Mouse (Mus musculus) neural tube, embryonic 10.5 days (tissue): Measurements from ENCODE around the gene Gpr176.
"Not testable (repeated sequence)": the region's sequence is repeated elsewhere in the genome, so short reads cannot be mapped to it uniquely, and the experiment has no call there.

Experiments
- DNase-seq: peaks from one replicate; pipeline ENCODE4 v3.0.0-alpha.2; 2017; ENCODE audit warnings: low spot score; ENCODE audit errors: extremely low spot score

Gpr176 gene

GRCm38 (mm10) chr2:118301656-118302055, 71.6 kb downstream of the Gpr176 start:
- no peak for DNase-seq

GRCm38 (mm10) chr2:118301041-118301545, 72.1 kb downstream of the Gpr176 start:
- no peak for DNase-seq

DNA sequence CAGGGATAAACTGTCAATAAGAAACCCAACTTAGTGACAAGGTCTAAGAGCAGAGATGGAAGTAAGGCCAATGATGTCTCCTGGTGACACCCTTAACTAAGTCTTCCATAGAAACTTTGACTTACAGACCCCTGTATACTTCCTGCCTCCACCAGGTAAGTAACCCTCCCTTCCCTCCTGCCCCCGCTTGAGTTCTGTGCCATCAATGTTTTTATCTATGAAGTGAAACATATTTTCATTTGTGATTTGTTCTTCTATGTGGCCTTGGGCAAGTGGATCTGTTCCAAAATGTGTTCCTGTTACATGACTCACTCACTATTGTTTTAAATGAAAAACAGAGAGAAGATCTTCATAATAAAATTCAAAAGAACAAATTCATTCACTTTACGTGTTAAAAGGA, 73.2 kb downstream of the Gpr176 start:
- no peak for DNase-seq

- DNase-seq, result no peak
Observed at GRCm38 (mm10) chr2:118298601-118299000, 74.6 kb downstream of the Gpr176 start.

DNA sequence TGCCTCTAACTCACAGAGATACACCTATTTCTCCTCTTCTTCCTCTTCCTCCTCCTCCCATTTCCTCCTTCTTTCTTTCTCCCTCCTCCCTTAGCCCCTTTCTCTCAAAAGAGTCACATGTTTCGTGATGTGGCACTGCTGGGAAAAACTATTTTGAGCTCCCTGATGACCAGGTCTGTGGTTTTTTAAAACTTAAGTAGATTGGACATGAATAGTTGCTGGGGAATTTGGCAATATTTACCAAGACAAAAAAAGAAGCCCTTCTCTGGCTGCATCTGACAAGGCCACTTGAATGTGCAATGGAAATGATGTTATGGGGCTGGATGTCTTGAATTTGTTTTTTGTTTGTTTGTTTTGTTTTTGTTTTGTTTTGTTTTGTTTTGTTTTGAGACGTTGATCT, 75.3 kb downstream of the Gpr176 start:
- no peak for DNase-seq

DNA sequence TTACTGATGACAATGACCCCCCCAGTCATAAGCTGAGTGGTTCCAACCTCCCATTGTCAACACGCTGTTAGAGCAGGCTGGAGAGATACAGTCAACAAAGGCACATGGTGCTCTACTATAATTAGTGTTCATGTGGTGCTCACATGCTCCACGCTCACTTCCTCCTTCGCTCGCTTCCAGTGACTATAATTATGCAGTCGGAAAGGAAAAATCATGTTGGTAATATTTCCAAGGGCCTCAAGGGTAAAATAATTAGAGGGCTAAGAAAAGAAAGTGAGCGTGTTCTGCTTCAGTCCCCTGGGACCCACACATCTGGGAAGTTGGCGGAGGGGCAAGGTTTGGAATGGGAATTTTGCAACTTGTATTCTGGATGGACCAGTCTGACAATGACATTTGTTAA, 77.7 kb downstream of the Gpr176 start:
- DNase-seq, result no peak

DNA sequence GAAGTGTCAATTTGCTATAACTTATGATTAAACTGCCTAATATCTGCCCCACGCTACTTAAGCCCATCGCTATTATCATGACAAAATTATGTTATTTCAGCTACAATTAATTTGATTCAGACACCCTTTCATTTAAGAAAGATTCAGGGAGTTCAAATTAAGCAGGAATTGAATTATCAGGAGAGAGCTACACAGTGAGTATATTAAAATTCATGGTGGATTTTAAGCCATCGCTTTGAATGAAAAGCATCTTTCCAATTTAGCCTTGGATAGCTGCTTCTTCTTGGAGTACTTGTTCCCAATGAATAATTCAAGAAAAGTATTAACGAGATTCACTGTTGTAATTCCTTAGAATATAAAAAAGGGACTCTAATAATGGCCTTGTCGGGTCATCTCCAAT, 79.6 kb downstream of the Gpr176 start:
- no peak for DNase-seq

DNA sequence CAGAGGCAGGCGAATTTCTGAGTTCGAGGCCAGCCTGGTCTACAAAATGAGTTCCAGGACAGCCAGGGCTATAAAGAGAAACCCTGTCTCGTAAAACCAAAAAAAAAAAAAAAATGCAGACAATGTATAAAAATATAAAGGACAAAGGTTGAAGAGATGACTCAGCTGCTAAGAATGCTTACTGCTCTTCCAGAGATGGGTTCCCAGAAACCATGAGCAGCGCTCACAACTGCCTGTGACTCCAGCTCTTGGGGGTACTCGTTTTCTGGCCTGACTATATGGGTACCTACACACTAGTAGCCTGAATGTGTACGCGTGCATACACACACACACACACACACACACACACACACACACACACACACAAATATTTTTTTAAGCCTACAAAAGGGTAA, 84.2 kb downstream of the Gpr176 start:
- DNase-seq, result not testable (repeated sequence)

GRCm38 (mm10) chr2:118288326-118289065, 84.7 kb downstream of the Gpr176 start:
- no peak for DNase-seq

- DNase-seq, result no peak
Observed at GRCm38 (mm10) chr2:118287678-118288077, 85.5 kb downstream of the Gpr176 start.

DNA sequence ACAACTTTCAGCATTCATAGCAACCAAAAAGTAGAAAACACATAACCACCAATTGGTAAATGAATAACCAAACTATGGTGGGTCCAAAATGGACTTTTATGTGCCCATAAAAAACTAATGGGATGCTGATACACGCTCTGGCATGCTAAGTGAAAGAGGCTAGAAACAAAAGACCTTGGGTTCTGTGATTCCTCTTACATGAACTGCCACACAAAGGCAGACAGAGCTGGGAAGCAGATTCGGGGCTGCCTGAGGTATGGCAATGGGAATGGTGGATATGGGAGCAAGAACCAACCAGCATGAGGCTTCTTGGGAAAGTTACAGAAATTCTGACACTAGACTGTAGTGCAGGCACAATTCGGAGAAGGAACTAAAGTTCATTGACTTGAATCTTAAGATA, 90.8 kb downstream of the Gpr176 start:
- DNase-seq, result no peak

GRCm38 (mm10) chr2:118278249-118278648, 95.0 kb downstream of the Gpr176 start:
- DNase-seq, result no peak

DNA sequence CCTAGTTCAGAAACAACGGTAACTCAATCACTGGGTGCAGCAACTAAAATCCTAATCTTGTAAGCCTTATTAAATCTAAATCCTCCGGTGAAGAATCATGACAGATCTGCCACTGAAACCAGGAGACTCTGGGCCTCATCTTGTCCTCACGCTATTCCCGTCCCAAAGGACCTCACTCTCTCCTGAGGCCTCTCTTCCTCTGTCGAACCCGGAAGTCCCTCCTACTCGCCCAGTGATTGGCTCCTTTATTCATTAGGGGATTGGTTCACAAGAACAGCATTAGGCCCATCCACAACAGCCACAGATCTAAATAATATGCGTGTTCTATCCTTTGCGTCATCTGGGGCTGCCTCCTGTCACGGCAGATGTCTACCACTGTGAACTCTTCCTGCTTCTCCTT, 101.6 kb downstream of the Gpr176 start:
- no peak for DNase-seq

GRCm38 (mm10) chr2:118270213-118270612, 103.0 kb downstream of the Gpr176 start:
- no peak for DNase-seq

GRCm38 (mm10) chr2:118263914-118264201, 109.4 kb downstream of the Gpr176 start:
- DNase-seq, result no peak

DNA sequence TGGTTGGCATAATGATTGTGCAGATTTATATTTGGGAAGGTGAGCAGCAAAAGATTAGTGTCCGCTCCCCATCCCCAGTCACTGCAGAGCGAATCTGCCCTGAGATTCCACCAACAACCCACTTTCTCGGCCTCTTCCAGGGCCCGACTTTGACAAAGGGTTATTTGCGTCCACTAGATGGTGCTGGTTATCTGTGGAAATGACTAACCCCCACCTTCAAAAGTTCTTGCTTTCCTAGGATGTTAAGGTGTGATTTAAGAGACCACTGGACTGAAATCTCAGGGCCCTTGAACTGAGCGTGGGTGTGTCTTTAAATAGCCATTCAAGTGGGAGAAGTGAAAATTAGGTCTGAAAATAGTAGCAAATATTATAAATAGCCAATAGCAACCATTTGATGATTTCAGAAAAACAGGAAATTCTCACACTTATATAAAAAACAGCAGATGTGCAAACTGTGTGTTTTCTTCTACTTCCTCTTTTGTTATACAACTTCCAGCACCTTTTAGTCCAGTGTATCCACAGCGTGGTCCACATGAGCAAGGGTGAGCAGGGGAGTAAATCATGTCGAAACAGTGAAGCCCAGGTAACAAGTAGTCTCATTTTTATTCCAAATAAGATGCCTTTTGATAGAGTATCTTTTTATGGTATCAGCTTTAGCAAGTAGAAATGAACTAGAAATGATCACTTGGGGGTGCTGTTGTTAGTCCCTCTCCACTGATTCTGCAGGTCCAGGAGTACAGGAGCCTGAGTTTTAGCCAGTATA, 109.9 kb downstream of the Gpr176 start:
- peak; percentile 54 for DNase-seq

GRCm38 (mm10) chr2:118262673-118263072, 110.5 kb downstream of the Gpr176 start:
- no peak for DNase-seq

DNA sequence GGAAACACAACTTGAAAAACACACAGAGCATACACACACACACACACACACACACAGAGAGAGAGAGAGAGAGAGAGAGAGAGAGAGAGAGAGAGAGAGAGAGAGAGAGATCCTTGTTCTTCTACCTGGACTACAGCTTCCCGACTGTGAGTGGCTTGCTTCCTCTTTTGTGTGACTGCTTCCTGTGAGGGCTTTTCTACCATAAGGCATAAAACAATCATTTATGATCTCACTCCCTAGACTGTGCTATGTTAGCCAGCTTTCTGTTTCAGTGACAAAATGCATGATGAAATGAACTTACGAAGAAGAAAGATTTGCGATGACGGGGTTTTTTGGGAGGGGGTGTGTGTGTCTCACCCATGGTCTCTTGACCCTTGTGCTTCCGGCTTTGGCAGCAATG, 113.5 kb downstream of the Gpr176 start:
- DNase-seq, result no peak

DNA sequence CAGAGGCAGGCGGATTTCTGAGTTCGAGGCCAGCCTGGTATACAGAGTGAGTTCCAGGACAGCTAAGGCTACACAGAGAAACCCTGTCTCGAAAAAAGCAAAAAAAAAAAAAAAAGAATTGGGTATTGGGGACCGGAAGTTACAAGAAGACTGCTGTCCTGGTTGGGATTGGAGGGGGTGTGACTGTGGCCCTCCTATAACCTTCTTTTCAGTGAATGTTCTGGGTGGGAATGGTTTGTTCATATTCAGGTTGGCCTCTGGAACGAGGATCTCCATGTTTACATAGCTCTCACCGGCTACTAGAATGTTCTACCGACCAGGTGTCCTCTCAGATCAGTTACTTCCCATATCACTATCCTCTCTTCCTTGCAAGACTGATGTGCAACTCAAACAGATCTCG, 116.1 kb downstream of the Gpr176 start:
- no peak for DNase-seq

DNA sequence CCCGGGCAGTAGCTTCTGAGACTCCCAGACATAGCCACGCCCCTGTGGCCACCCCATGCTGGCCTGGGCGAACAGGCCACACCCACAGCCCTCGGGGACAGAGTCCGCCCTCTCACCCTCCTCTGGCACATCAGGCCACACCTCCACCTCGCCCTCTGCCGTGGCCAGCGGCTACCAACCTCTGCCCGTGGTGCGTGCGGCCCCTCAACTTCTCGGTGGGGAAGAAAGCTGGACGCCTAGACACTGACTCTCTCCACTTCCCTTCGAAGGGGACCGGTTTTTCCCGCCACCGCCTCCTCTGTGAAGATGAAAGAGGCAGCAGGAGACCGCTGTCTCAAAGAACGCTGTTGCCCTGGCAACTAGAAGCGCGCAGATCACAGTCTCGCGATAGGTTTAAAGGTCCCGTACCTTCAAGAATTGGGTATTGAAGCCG, 116.6 kb downstream of the Gpr176 start, which contains the start of gene Fsip1:
Gene Fsip1, minus strand, starts transcription at position 346 of the 433 bp plus-strand sequence.
- DNase-seq, result peak; percentile 85

- DNase-seq, result peak; percentile 33
Observed at GRCm38 (mm10) chr2:118254516-118254915, 118.7 kb downstream of the Gpr176 start.

DNA sequence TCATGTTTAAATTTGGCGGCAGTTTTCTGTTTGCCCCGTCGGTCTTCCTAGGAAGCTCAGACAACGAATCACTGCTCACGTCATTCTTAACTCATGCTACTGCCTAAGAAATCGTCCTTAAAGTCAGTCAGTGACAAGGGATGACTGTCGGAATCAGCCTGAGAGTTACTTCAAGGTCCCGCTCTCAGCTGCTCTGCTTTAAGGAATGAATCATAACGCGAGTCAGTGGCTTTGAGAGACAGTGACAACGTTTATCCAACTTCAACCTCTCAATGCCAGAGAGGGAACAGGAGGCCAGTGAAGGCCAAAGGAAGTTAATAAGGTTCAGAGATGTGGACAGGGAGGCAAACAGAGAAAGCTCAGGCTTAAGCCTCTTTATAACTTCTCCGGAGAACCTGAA, 124.3 kb downstream of the Gpr176 start:
- DNase-seq, result no peak

DNA sequence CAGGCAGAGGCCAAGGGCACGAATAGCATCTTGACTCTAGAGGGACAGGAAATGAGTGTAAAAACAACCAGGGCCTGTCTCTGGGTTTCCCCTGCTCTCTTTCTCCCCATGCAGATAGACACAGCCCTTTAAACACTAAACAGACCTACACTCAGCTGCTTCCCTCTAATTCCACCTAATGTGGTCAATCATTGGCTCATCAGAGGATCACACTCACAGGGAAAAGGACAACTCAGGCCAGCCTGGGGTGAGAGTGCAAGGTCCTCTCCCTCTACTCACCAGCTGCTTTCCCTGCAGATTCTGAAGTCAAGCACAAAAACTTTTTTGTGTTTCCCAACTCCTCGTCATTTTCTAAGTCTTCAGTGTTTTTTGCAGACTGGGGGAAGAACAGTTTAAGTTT, 125.2 kb downstream of the Gpr176 start:
- no peak for DNase-seq
